Mouse (Mus musculus): ENCODE measurements around the gene Eif3a. TPM values are rescaled to one million over a fixed set of nuclear protein-coding genes. Genes with fewer than 3 reads are reported as not detected.

Eif3a gene
- polyA plus RNA-seq, 1 experiment from 2014 or later: 140 TPM

GRCm38 (mm10) chr19:60787465-60788150 lies 2.9 kb downstream of the Eif3a start:
- H3K9ac ChIP-seq (replicated peaks; ENCODE audit: low read length): no peak overlapping the region
- DNase-seq: no peak
- H3K4me3 ChIP-seq (replicated peaks; ENCODE audit: low read depth, low read length): no peak overlapping the region
- H3K36me3 ChIP-seq (ENCODE audit: control insufficient read depth, insufficient read depth, low read length): no peaks in the 10 kb centered on the region
- no peaks in the 10 kb centered on the region for H3K27me3 ChIP-seq (ENCODE audit: control insufficient read depth, insufficient read depth, low read length)
- ATAC-seq (ENCODE audit: low FRiP score, low TSS enrichment): no peak
- no peak overlapping the region for H3K27ac ChIP-seq (replicated peaks; ENCODE audit: low read depth, low read length)
- peaks cover 20% of the 10 kb centered on the region for H3K4me1 ChIP-seq (ENCODE audit: control insufficient read depth, insufficient read depth, low read length)
- H3K4me2 ChIP-seq (ENCODE audit: low read length): peak overlapping the region; percentile 69; the same call in 1 of the 2 replicates
- 79% methylated on average over 2 of the region's 2 CpGs for WGBS
- H3K9me3 ChIP-seq (ENCODE audit: control insufficient read depth, low read length): no peaks in the 10 kb centered on the region

DNA sequence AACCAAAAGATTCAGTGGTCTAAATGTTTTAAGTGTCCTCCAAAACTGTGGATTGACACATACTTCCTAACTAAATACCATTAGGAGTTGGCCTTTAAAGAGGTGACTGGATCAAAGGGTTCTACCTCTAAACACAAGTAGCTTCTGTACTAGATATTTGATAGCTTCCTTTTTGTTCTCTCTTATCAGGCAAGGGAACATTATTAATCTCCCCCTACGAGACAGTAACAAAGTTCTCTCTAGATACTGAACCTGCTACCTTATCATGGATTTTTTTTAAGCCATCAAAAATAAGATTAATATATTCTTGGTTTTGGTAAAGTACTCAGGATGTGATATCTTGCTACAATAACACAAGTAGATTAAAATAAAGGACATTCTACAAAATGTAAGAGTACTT lies 5.7 kb downstream of the Eif3a start:
- Histone ChIP-seq H3K9me3 (ENCODE audit: control insufficient read depth, low read length) (no peaks in the 10 kb centered on the region), H3K4me1 (ENCODE audit: control insufficient read depth, insufficient read depth, low read length) (peaks cover 20% of the 10 kb centered on the region), H3K4me3 (replicated peaks; ENCODE audit: low read depth, low read length) (no peak overlapping the region), H3K4me2 (ENCODE audit: low read length) (no peak overlapping the region), H3K27ac (replicated peaks; ENCODE audit: low read depth, low read length) (no peak overlapping the region), H3K27me3 (ENCODE audit: control insufficient read depth, insufficient read depth, low read length) (no peaks in the 10 kb centered on the region), H3K36me3 (ENCODE audit: control insufficient read depth, insufficient read depth, low read length) (peaks cover 14% of the 10 kb centered on the region), H3K9ac (replicated peaks; ENCODE audit: low read length) (no peak overlapping the region)
- 85% methylated on average over 1 of the region's 1 CpGs for WGBS
- DNase-seq (no peak), ATAC-seq (ENCODE audit: low FRiP score, low TSS enrichment) (no peak)

GRCm38 (mm10) chr19:60782034-60782433 lies 8.4 kb downstream of the Eif3a start:
- 93% methylated on average over 3 of the region's 3 CpGs for WGBS
- no peaks in the 10 kb centered on the region for H3K9me3 ChIP-seq (ENCODE audit: control insufficient read depth, low read length)
- ATAC-seq (ENCODE audit: low FRiP score, low TSS enrichment): no peak

GRCm38 (mm10) chr19:60773366-60773765 lies 17.1 kb downstream of the Eif3a start:
- H3K9ac ChIP-seq (replicated peaks; ENCODE audit: low read length): no peak overlapping the region
- no peak overlapping the region for H3K4me3 ChIP-seq (replicated peaks; ENCODE audit: low read depth, low read length)
- ATAC-seq (ENCODE audit: low FRiP score, low TSS enrichment) (no peak), DNase-seq (no peak)
- no peak overlapping the region for H3K27ac ChIP-seq (replicated peaks; ENCODE audit: low read depth, low read length)
- 95% methylated on average over 6 of the region's 6 CpGs for WGBS
- H3K4me1 ChIP-seq (ENCODE audit: control insufficient read depth, insufficient read depth, low read length): no peaks in the 10 kb centered on the region
- H3K27me3 ChIP-seq (ENCODE audit: control insufficient read depth, insufficient read depth, low read length): no peaks in the 10 kb centered on the region
- peaks cover 85% of the 10 kb centered on the region for H3K36me3 ChIP-seq (ENCODE audit: control insufficient read depth, insufficient read depth, low read length)
- no peaks in the 10 kb centered on the region for H3K9me3 ChIP-seq (ENCODE audit: control insufficient read depth, low read length)
- no peak overlapping the region for H3K4me2 ChIP-seq (ENCODE audit: low read length)

More at GRCm38 (mm10) chr19:60782034-60782433, 8.4 kb downstream of the Eif3a start:
- H3K27me3 ChIP-seq (ENCODE audit: control insufficient read depth, insufficient read depth, low read length): no peaks in the 10 kb centered on the region
- peaks cover 33% of the 10 kb centered on the region for H3K36me3 ChIP-seq (ENCODE audit: control insufficient read depth, insufficient read depth, low read length)
- H3K4me3 ChIP-seq (replicated peaks; ENCODE audit: low read depth, low read length): no peak overlapping the region
- H3K4me2 ChIP-seq (ENCODE audit: low read length): no peak overlapping the region
- peaks cover 3% of the 10 kb centered on the region; the same call in 1 of the 2 replicates for H3K4me1 ChIP-seq (ENCODE audit: control insufficient read depth, insufficient read depth, low read length)
- DNase-seq: no peak
- H3K9ac ChIP-seq (replicated peaks; ENCODE audit: low read length): no peak overlapping the region
- H3K27ac ChIP-seq (replicated peaks; ENCODE audit: low read depth, low read length): no peak overlapping the region

- no peak overlapping the region for H3K4me3 ChIP-seq (replicated peaks; ENCODE audit: low read depth, low read length)
- H3K9ac ChIP-seq (replicated peaks; ENCODE audit: low read length): no peak overlapping the region
- peaks cover 10% of the 10 kb centered on the region; the same call in 1 of the 2 replicates for H3K27me3 ChIP-seq (ENCODE audit: control insufficient read depth, insufficient read depth, low read length)
- H3K36me3 ChIP-seq (ENCODE audit: control insufficient read depth, insufficient read depth, low read length): peaks cover 39% of the 10 kb centered on the region
- 69% methylated on average over 4 of the region's 4 CpGs for WGBS
- DNase-seq (no peak), ATAC-seq (ENCODE audit: low FRiP score, low TSS enrichment) (no peak)
- peaks cover 18% of the 10 kb centered on the region for H3K4me1 ChIP-seq (ENCODE audit: control insufficient read depth, insufficient read depth, low read length)
- no peak overlapping the region for H3K27ac ChIP-seq (replicated peaks; ENCODE audit: low read depth, low read length)
- no peaks in the 10 kb centered on the region for H3K9me3 ChIP-seq (ENCODE audit: control insufficient read depth, low read length)
- H3K4me2 ChIP-seq (ENCODE audit: low read length): no peak overlapping the region
These were observed 31.3 kb downstream of the Eif3a start for GRCm38 (mm10) chr19:60758896-60759835.

GRCm38 (mm10) chr19:60757099-60757785 lies 33.2 kb downstream of the Eif3a start:
- Histone ChIP-seq H3K27ac (replicated peaks; ENCODE audit: low read depth, low read length) (peak overlapping the region; percentile 93; the same call in 1 of the 2 replicates), H3K4me1 (ENCODE audit: control insufficient read depth, insufficient read depth, low read length) (peaks cover 18% of the 10 kb centered on the region), H3K36me3 (ENCODE audit: control insufficient read depth, insufficient read depth, low read length) (peaks cover 20% of the 10 kb centered on the region), H3K9ac (replicated peaks; ENCODE audit: low read length) (peak overlapping the region; percentile 75), H3K27me3 (ENCODE audit: control insufficient read depth, insufficient read depth, low read length) (peaks cover 10% of the 10 kb centered on the region; the same call in 1 of the 2 replicates), H3K4me2 (ENCODE audit: low read length) (peak overlapping the region; percentile 88), H3K4me3 (replicated peaks; ENCODE audit: low read depth, low read length) (peak overlapping the region; percentile 76), H3K9me3 (ENCODE audit: control insufficient read depth, low read length) (no peaks in the 10 kb centered on the region)
- 6% methylated on average over 25 of the region's 25 CpGs for WGBS
- no peak for DNase-seq
- ATAC-seq (ENCODE audit: low FRiP score, low TSS enrichment): no peak

GRCm38 (mm10) chr19:60756192-60757098 lies 34.0 kb downstream of the Eif3a start:
- Histone ChIP-seq H3K4me3 (replicated peaks; ENCODE audit: low read depth, low read length) (peak overlapping the region; percentile 76), H3K9me3 (ENCODE audit: control insufficient read depth, low read length) (no peaks in the 10 kb centered on the region), H3K36me3 (ENCODE audit: control insufficient read depth, insufficient read depth, low read length) (peaks cover 16% of the 10 kb centered on the region), H3K27ac (replicated peaks; ENCODE audit: low read depth, low read length) (peak overlapping the region; percentile 93), H3K4me1 (ENCODE audit: control insufficient read depth, insufficient read depth, low read length) (peaks cover 18% of the 10 kb centered on the region), H3K9ac (replicated peaks; ENCODE audit: low read length) (peak overlapping the region; percentile 75), H3K27me3 (ENCODE audit: control insufficient read depth, insufficient read depth, low read length) (peaks cover 10% of the 10 kb centered on the region; the same call in 1 of the 2 replicates), H3K4me2 (ENCODE audit: low read length) (peak overlapping the region; percentile 88)
- DNase-seq (peak; percentile 87), ATAC-seq (ENCODE audit: low FRiP score, low TSS enrichment) (peak; percentile 82)
- WGBS: under 1% methylated on average over 108 of the region's 115 CpGs
